Mouse (Mus musculus) stomach, embryonic 16.5 days (tissue): ENCODE data around the gene Spock1. TPM values are rescaled to one million over a fixed set of nuclear protein-coding genes. Genes with fewer than 3 reads are reported as not detected.

Experiments
- ATAC-seq: fragments of 200-750 bp; cut with Nextera tagmentation; 2 replicates; pipeline ENCODE4 v1.8.0; 2017; ENCODE audit warnings: moderate number of reproducible peaks, moderate TSS enrichment; ENCODE audit not compliant: insufficient read depth, low FRiP score
- H3K27ac ChIP-seq: fragments of 300-500 bp; sonication (generic); 2 replicates; pipeline ENCODE4 v1.5.1; 2014; ENCODE audit warnings: low read length
- H3K27me3 ChIP-seq: fragments of 300-500 bp; sonication (generic); 2 replicates; pipeline ENCODE4 v1.6.1; 2014; ENCODE audit warnings: low read length, control low read depth, mixed read lengths; ENCODE audit not compliant: control insufficient read depth, insufficient read depth
- H3K36me3 ChIP-seq: fragments of 300-500 bp; sonication (generic); 2 replicates; pipeline ENCODE4 v1.6.1; 2014; ENCODE audit warnings: low read length; ENCODE audit not compliant: control insufficient read depth, insufficient read depth
- H3K4me1 ChIP-seq: fragments of 300-500 bp; sonication (generic); 2 replicates; pipeline ENCODE4 v1.6.1; 2014; ENCODE audit warnings: low read length, control low read depth, mixed read lengths; ENCODE audit not compliant: control insufficient read depth, insufficient read depth
- H3K4me2 ChIP-seq: fragments of 300-500 bp; sonication (generic); 2 replicates; pipeline ENCODE4 v1.6.1; 2014; ENCODE audit warnings: low read depth, low read length, mixed read lengths
- H3K4me3 ChIP-seq: fragments of 300-500 bp; sonication (generic); replicated peaks from 2 replicates; pipeline ENCODE4 v1.5.1; 2014; ENCODE audit warnings: mild to moderate bottlenecking, low read length
- H3K9ac ChIP-seq: fragments of 300-500 bp; sonication (generic); 2 replicates; pipeline ENCODE4 v1.6.1; 2014; ENCODE audit warnings: low read length
- H3K9me3 ChIP-seq: fragments of 300-500 bp; sonication (generic); replicated peaks from 2 replicates; pipeline ENCODE4 v1.6.1; 2016; ENCODE audit warnings: low read length, control low read depth; ENCODE audit not compliant: control insufficient read depth
- WGBS: fragments of 180-500 bp; shearing (Covaris S2); extraction: QIAGEN DNeasy Blood & Tissue Kit; methylation state at CpG from one replicate; pipeline ENCODE4 v1.1.7; 2014; 5-methylcytosine and 5-hydroxymethylcytosine counted together
- polyA plus RNA-seq: library from polyadenylated mRNA; unstranded; fragments of >200 nt; fragmentation: Nextera tagmentation; extraction: Ambion mirVana; gene quantifications from 2 replicates; pipeline ENCODE4 v1.2.1, GENCODE M21; 2015

Spock1 gene
- polyA plus RNA-seq, 1 experiment from 2014 or later, result 2.8 TPM

DNA sequence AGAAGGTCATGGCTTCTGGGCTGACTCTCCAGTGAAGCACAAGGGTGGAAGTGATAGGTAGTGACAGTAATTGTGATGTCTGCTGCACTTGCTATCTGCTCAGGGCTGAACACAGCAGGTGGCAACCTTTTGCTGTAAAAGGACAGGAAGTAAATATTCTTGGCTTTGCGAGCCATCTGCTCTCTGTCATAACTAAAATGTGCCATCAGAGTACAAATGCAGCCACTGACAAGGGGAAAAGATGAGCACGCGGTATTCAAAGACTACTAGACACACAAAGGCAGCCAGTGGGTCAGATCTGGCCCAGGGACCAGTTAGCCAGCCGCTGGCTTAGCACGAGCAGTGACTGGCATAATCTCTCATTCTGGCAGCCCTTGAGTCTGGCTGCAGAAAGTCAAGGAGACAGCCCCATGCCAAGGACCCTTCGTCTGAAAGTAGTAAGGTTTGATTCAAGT is 126.0 kb downstream of the Spock1 start:
- WGBS, result 64% methylated on average over 6 of the region's 6 CpGs
- Histone ChIP-seq H3K36me3 (no peaks in the 10 kb centered on the region), H3K27ac (no peak overlapping the region), H3K4me3 (no peak overlapping the region), H3K4me1 (no peaks in the 10 kb centered on the region), H3K27me3 (no peaks in the 10 kb centered on the region), H3K9ac (no peak overlapping the region), H3K4me2 (no peak overlapping the region), H3K9me3 (no peaks in the 10 kb centered on the region)
- ATAC-seq, result no peak

DNA sequence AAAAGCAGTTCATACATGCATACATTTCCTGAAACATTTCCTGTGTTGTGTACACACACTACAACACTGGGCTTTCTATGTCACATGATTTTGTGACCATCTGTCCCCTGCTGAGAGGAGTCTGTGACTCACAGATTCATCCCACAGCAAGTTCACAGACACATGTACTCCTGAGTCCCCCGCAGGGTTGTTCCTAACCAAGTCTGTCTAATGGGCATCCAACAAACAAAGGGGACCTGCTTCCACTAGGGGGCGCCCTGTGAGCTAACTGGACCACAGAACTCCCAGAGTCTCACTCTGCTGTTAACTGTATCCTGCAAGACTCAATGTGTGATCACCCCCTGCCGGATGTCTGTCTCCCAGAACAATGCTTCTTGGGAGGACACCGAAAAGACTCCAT is 129.0 kb downstream of the Spock1 start:
- H3K9me3 ChIP-seq, result no peaks in the 10 kb centered on the region
- H3K27ac ChIP-seq, result no peak overlapping the region
- H3K27me3 ChIP-seq, result no peaks in the 10 kb centered on the region
- no peaks in the 10 kb centered on the region for H3K4me1 ChIP-seq
- ATAC-seq, result no peak
- H3K4me3 ChIP-seq, result no peak overlapping the region
- 74% methylated on average over 4 of the region's 4 CpGs for WGBS
- no peak overlapping the region for H3K4me2 ChIP-seq
- no peaks in the 10 kb centered on the region for H3K36me3 ChIP-seq
- no peak overlapping the region for H3K9ac ChIP-seq

DNA sequence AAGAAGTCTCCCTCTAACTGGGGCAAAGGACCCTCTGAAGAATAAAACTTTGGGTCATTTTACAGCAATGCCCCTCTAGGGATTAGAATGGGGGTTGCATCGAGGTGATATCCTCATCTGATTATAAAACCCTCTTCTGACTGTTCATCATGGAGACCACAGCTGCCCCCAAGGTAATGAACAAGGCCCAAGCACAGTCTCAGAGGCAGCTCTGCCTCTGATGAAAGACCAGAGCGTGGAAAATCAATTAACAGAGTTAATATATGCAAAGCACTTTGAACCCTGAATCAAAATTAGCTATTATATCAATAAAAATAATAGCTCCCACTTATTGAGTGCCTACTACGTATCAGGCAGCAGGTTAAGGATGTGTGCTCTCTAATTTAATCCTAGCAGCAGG is 129.6 kb downstream of the Spock1 start:
- no peak overlapping the region for H3K9ac ChIP-seq
- ATAC-seq, result no peak
- no peak overlapping the region for H3K4me3 ChIP-seq
- H3K9me3 ChIP-seq, result no peaks in the 10 kb centered on the region
- no peaks in the 10 kb centered on the region for H3K27me3 ChIP-seq
- H3K27ac ChIP-seq, result no peak overlapping the region
- WGBS, result 85% methylated on average over 3 of the region's 3 CpGs
- H3K4me1 ChIP-seq, result no peaks in the 10 kb centered on the region
- no peak overlapping the region for H3K4me2 ChIP-seq
- H3K36me3 ChIP-seq, result no peaks in the 10 kb centered on the region

DNA sequence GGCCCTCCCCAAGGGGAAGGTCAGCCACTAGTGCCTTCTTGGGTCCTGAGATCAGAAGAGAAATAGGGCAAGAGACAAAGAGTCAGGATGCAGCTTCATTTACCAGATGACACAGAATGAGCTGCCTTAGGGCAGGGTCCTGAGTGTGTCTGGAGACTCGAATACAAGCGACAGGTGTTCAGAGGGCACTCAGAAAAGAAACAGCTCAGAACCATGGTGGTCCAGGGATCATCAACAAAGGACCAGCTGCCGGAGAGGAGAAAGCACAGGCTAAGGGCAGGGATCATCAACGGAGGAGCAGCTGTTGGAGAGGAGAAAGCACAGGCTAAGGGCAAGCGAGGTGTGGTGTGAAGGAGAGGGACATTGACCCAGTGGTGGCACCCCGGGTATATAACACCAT is 136.1 kb downstream of the Spock1 start:
- 65% methylated on average over 6 of the region's 6 CpGs for WGBS
- no peak overlapping the region for H3K4me2 ChIP-seq
- no peaks in the 10 kb centered on the region for H3K27me3 ChIP-seq
- H3K4me3 ChIP-seq, result no peak overlapping the region
- no peaks in the 10 kb centered on the region for H3K4me1 ChIP-seq
- ATAC-seq, result no peak
- 0 out of 2 replicates have a peak, but pooled peaks cover 2% of the 10 kb centered on the region for H3K9me3 ChIP-seq
- H3K9ac ChIP-seq, result no peak overlapping the region
- H3K27ac ChIP-seq, result no peak overlapping the region
- no peaks in the 10 kb centered on the region for H3K36me3 ChIP-seq

DNA sequence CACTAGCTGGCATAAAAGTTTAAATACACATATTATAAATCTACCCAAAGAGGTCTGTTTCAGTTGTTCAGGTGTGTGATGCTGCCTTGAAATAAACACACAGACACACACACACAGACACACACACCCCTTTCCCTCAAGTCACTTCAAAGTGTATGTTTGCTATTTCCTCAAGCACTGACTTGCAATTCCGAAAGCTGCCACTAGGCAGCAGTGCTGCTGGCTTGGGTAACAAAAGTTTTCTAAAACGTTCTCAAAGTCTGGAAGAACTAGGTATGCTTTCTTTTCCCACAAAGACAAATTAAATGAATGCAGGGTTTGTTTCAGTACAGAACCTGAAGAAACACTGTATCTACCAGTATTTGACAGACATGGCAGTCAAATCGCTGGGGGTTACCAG is 141.4 kb downstream of the Spock1 start:
- no peak overlapping the region for H3K4me2 ChIP-seq
- H3K36me3 ChIP-seq, result no peaks in the 10 kb centered on the region
- 61% methylated on average over 3 of the region's 3 CpGs for WGBS

DNA sequence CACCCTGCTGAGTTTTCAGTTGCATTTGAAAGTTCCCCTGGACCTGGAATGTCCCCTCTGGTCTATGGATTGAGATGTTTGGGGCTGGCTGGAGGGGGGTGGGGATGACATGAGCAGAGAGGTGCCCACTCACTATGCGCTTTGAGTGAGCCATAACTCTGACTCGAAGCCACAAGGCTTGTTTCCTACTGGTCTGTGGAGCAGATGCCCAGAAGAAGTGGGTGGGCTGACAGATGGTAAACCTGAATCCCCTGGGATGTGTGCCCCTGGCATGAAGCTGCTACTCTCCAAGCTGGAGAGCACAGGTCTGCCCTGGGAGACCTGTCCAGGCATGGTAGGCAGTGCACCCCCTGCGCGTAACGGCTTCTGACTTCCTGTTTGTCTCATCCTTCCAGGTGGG is 147.0 kb downstream of the Spock1 start:
- no peak overlapping the region for H3K4me2 ChIP-seq
- H3K4me1 ChIP-seq, result no peaks in the 10 kb centered on the region
- no peak overlapping the region for H3K27ac ChIP-seq
- H3K9ac ChIP-seq, result no peak overlapping the region
- no peaks in the 10 kb centered on the region for H3K27me3 ChIP-seq
- ATAC-seq, result no peak
- WGBS, result 93% methylated on average over 5 of the region's 5 CpGs
- H3K36me3 ChIP-seq, result no peaks in the 10 kb centered on the region
- H3K9me3 ChIP-seq, result no peaks in the 10 kb centered on the region
- no peak overlapping the region for H3K4me3 ChIP-seq

More for the DNA sequence above, 141.4 kb downstream of the Spock1 start:
- no peaks in the 10 kb centered on the region for H3K27me3 ChIP-seq
- 0 out of 2 replicates have a peak, but pooled peaks cover 2% of the 10 kb centered on the region for H3K9me3 ChIP-seq
- H3K4me1 ChIP-seq, result no peaks in the 10 kb centered on the region
- no peak overlapping the region for H3K9ac ChIP-seq
- no peak overlapping the region for H3K27ac ChIP-seq
- ATAC-seq, result no peak
- H3K4me3 ChIP-seq, result no peak overlapping the region

DNA sequence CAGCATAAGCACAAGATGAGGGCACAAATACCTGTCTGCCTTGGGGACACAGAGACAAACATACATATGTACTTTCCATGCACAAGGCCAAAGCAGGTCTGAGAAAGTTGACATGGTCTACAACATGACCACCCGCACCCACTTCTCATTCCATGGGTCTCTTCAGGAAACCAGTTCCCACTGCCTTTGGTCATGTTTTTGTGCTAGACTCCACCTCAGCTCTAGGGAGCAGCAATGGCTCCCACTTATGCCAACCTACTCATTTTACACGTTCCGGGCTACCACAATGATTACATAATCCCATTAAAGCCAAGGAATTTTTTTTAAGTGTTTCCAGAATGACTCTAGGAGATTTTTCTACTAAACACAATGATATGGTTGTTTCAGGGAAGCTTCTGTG is 147.5 kb downstream of the Spock1 start:
- no peak overlapping the region for H3K27ac ChIP-seq
- ATAC-seq, result no peak
- 87% methylated on average over 3 of the region's 3 CpGs for WGBS
- no peak overlapping the region for H3K9ac ChIP-seq
- no peaks in the 10 kb centered on the region for H3K36me3 ChIP-seq
- no peak overlapping the region for H3K4me2 ChIP-seq
- H3K27me3 ChIP-seq, result no peaks in the 10 kb centered on the region
- H3K4me3 ChIP-seq, result no peak overlapping the region
- no peaks in the 10 kb centered on the region for H3K4me1 ChIP-seq
- no peaks in the 10 kb centered on the region for H3K9me3 ChIP-seq

DNA sequence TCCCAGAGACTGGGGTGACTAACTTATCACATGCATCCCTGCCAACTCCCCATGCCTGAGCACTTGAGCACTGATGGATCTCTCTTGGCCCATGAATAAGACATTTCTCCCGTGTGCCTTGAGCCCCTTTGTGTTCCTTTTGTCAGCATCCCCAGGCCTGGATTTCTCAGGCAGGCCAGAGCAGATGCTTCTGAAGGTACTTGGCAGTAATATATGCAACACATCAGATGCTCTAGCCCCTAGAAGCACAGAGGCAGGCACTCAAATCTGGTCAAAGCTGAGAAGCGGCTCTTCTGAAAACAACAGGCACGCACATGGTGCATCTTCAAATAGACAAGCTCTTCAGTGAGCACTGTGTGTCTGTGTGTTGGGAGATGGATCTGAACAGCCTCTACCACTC is 151.8 kb downstream of the Spock1 start:
- Histone ChIP-seq H3K27ac (no peak overlapping the region), H3K27me3 (no peaks in the 10 kb centered on the region), H3K36me3 (no peaks in the 10 kb centered on the region), H3K4me2 (no peak overlapping the region), H3K9ac (no peak overlapping the region), H3K4me3 (no peak overlapping the region), H3K9me3 (no peaks in the 10 kb centered on the region), H3K4me1 (no peaks in the 10 kb centered on the region)
- ATAC-seq, result no peak
- WGBS, result 75% methylated on average over 3 of the region's 3 CpGs

DNA sequence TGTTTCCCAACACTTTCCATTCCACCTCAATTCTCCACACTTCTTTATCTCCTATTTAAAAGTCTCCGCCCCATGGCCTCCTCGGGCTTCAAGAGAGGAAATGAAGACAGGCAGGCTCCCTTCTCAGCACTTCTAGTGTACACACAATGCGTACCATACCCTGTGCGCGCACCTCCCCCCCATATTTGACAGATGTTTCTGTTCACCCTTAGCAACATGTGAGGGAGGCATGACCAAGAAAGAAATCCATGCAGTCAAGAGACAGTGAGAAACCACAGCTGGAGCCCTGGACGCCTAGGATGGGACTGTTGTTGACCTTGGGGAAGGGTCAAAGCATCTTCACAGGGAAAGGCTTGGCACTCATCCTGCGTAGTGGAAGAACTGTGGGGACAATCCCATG is 157.3 kb downstream of the Spock1 start:
- H3K4me1 ChIP-seq, result no peaks in the 10 kb centered on the region; the same call in 1 of the 2 replicates
- H3K4me2 ChIP-seq, result no peak overlapping the region
- ATAC-seq, result no peak
- no peaks in the 10 kb centered on the region for H3K27me3 ChIP-seq
- H3K4me3 ChIP-seq, result no peak overlapping the region
- no peak overlapping the region for H3K9ac ChIP-seq
- H3K27ac ChIP-seq, result no peak overlapping the region
- no peaks in the 10 kb centered on the region for H3K36me3 ChIP-seq
- 52% methylated on average over 7 of the region's 7 CpGs for WGBS
- H3K9me3 ChIP-seq, result no peaks in the 10 kb centered on the region; the same call in 1 of the 2 replicates

DNA sequence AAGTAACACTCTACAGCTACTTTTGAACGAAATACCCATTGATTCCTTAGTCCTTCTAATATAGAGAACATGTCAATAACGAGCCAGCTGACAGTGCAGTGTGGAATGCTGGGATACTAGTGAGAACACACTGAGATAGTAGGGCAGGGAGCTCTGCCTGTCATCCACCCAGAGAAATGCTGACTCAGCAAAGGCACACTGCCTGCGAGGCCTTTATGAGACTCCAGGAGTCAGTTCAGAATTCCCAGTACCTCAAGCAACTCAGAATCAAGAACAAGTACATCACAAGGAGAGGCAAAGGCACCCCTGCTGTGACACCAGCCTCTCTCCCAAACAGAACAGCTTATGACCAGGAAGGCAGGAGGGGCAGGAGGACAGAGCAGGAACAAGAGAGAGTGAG is 163.5 kb downstream of the Spock1 start:
- Histone ChIP-seq H3K4me2 (no peak overlapping the region), H3K36me3 (no peaks in the 10 kb centered on the region), H3K27me3 (no peaks in the 10 kb centered on the region), H3K27ac (no peak overlapping the region), H3K4me1 (no peaks in the 10 kb centered on the region), H3K9ac (no peak overlapping the region), H3K9me3 (no peaks in the 10 kb centered on the region; the same call in 1 of the 2 replicates), H3K4me3 (no peak overlapping the region)
- WGBS, result 75% methylated on average over 3 of the region's 3 CpGs
- ATAC-seq, result no peak
